Mouse (Mus musculus): ENCODE results near the gene Mylpf.
"Not testable (repeated sequence)": the region's sequence is repeated elsewhere in the genome, so short reads cannot be mapped to it uniquely, and the experiment has no call there.

DNA sequence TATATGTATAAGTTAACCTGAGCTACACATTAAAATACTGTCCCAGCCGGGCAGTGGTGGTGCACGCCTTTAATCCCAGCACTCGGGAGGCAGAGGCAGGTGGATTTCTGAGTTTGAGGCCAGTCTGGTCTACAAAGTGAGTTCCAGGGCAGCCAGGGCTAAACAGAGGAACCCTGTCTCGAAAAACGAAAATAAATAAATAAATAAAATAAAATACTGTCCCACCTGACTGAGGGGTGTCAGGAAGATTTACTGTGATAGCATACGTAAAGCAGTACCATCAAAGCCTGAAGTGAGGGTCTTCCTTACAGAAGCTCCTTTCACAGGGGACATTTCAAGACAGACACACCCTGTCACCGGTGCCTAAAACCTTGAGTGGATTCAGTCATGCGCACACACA is 41.8 kb downstream of the Mylpf start:
- TF ChIP-seq POLR2A (IDR thresholded peaks at IDR 0.05; ENCODE audit: borderline replicate concordance, extremely low read depth, insufficient read depth, insufficient read length, poor library complexity, severe bottlenecking); CTCF (IDR thresholded peaks at IDR 0.05; ENCODE audit: borderline replicate concordance, extremely low read depth, insufficient read depth, insufficient read length): not testable (repeated sequence)

Measured in brain, embryonic 14.5 days (tissue).